Mouse (Mus musculus) lung, postnatal 14 days (tissue): ENCODE measurements around the gene Csf2rb.
"Not testable (repeated sequence)": the region's sequence is repeated elsewhere in the genome, so short reads cannot be mapped to it uniquely, and the experiment has no call there.

Experiments used
- DNase-seq: peaks from one replicate; pipeline ENCODE4 v3.0.0; 2021

Csf2rb gene

GRCm38 (mm10) chr15:78328520-78329097 lies 3.1 kb downstream of the Csf2rb start:
- no peak for DNase-seq

DNA sequence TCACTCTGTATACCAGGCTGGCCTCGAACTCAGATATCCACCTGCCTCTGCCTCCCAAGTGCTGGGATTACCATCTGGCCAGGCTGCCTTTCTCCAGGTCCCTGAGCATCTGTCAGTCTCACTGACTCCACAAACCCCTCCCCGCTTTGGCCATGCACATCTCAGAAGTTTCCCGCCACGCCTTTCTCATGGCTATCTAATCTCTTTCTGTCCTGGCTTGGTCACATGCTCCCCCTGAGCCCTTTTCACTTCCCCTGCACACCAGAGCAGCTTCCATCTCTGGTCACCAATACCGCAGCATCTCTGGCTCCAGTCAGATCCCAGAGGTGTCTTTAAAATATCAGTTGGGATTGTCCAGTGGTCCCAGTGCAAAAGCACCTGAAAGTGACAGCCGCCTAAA lies 4.4 kb downstream of the Csf2rb start:
- DNase-seq: not testable (repeated sequence)

DNA sequence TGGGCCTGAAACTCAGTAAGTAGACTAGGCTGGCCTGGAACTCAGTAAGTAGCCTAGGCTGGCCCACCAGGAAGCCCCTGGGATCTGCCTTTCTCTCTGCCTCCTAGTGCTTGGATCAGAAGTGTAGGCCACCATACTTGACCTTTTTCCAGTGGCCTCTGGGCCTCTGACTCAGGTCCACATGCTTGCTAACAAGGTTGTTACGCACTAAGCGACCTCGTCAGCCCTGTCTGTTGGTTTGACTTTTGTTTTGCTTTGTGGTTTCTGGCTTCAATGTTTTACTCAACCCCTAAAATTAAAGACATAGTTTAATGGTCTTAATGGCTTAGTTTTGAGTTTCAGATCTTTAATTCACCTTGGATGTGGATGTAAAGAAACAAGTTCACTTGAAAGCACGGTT lies 5.2 kb downstream of the Csf2rb start:
- no peak for DNase-seq

GRCm38 (mm10) chr15:78331523-78332340 lies 6.2 kb downstream of the Csf2rb start:
- no peak for DNase-seq

DNA sequence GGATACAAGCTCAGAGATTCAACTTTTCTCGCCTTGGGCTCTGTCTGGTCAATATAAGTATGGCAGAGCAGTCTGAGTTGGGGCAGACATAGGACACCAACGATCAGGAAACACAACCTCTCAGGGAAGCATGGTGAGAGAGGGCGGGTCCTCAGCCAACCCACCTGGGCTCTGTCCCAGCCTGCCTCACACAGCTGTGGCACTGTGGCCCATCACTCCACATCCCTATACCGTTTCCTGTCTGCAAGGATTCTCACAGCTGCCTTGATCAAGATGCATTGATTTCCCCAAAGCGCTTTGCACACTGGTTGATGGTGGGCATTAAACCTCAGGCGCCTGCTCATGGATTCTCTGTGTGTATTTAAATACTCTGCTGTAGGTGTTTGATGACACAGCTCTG lies 7.4 kb downstream of the Csf2rb start:
- DNase-seq: no peak

- no peak for DNase-seq
These were observed 8.8 kb downstream of the Csf2rb start for GRCm38 (mm10) chr15:78334380-78334779.

DNA sequence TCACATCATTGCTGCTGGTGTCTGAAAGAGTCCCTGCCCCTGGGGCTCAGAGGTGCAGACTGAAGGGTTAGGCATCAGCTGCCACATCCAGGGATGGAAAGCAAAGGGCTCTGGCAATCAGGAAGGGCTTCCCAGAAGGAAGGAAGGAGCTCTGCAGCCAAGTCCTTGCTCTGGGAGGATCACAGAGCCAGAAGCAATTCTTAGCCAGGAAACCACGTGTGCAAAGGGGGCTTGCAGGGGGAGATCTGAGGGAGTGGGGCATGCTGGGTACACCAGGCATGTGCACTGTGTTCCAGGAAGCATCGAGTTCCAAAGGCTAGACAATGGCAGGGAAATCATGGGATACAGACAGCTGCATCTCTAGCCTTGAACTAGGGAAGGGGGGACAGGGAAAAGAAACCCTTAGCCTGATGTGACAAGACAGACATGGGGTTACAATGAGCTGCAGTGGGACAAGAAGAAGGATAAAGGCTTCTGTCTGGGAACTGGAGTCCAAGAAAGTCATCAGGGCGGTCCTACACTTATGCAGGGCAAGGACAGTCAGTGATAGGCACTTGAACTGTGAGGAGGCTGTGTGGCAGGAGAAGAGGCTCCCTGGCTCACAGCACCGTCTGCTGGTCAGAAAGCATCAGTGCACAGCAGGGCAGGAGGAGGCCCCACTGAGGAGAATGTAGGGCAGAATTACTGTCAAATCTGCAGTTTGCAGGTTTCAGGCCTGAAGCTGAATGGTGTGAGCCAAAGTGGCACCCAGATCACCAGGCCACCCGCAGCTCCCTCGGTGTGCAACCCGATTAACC lies 14.3 kb downstream of the Csf2rb start:
- peak; percentile 65 for DNase-seq

DNA sequence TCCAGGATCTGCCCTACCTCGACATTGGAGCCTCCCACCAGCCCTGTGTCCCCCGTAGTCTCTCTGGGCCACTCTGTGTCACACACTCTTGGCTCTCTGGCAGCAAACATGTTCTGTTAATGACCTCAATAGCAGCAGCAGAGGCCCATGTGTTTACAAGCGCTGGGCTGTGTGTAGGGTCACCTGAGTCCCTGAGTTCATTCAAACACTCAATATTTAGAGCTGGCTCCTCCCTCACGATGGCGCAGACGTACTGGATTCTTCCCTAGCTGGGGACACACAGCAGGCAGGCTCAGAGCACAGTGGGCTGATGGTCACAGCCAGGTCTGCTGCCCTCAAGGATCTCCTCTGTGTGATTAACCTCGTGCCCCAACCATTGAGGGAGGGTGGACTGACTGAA lies 15.4 kb downstream of the Csf2rb start:
- not testable (repeated sequence) for DNase-seq

GRCm38 (mm10) chr15:78343683-78344082 lies 18.1 kb downstream of the Csf2rb start:
- DNase-seq: no peak

GRCm38 (mm10) chr15:78344567-78344966 lies 19.0 kb downstream of the Csf2rb start:
- DNase-seq: no peak

DNA sequence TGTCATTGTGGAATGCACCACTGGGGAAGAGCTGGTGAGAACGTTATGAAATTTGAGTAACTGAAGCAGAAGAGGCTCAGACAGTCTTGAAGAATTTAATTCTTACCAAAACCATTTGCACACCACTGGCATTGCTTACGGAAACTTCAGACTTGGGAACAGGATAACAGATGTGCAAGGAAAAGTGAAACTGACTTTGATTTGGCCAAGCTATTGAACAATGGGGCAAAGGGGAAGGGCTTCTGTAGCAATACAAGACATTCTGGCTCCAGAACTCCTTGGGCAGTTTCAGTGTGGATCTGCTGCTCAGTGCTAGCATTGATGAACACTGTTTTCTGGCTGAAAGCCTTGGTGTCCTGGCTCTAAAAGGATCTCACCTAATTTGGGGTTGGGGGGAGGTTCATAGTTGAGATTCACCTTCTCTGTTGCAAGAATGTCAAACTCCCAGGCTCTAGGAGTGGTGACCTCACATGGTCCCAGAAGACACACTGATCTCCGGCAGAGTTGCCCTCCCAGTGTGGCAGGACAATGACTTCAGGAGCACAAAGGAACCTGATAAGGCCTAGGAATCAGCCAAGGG lies 26.1 kb downstream of the Csf2rb start:
- DNase-seq: no peak

GRCm38 (mm10) chr15:78354958-78355357 lies 29.4 kb downstream of the Csf2rb start:
- DNase-seq: peak; percentile 74

GRCm38 (mm10) chr15:78355548-78355947 lies 30.0 kb downstream of the Csf2rb start:
- no peak for DNase-seq

DNA sequence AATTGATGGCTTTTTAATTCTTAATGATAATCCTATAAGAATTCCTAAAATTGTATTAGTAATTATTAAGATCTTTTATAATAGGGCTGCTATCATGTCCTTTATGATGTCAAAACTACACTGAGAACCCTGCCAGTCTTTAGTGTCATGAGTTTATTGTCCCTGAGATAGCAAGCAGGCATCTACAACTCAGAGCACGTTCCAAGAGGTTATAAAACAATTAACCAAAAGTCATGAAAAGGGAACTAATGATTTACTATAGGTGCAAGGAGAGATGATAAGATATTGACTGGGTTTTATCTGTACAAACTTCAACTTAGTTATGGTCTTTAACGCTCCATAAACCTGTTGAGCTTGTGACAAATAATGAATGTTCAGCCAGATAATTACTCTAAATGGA lies 40.4 kb downstream of the Csf2rb start:
- DNase-seq: no peak

GRCm38 (mm10) chr15:78366875-78367274 lies 41.3 kb downstream of the Csf2rb start:
- DNase-seq: no peak

GRCm38 (mm10) chr15:78367811-78368210 lies 42.3 kb downstream of the Csf2rb start:
- DNase-seq: no peak

DNA sequence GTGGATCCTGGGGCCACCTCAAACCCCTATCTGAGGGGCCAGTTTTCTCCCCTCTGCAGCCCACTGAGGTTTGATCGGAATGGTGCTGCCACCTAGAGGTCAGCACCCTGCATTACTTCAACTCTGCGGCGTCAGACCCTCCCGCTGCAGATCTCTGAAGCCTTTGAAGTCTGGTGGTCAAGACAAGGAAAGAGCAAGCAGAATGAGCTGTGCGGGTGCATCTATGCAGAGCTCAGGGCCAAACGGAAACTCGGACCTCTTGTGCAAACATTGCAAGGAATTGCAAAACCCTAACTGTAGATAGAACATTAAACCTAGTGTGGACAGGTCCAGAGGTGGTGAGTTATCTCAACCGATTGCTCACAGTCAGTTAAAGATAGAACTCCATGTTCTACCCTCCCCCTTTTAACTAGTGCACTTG lies 43.4 kb downstream of the Csf2rb start:
- peak; percentile 66 for DNase-seq

- no peak for DNase-seq
These were observed 44.1 kb downstream of the Csf2rb start for GRCm38 (mm10) chr15:78369641-78370040.

- DNase-seq: peak; percentile 51
These were observed 47.2 kb downstream of the Csf2rb start for GRCm38 (mm10) chr15:78372796-78373195.

DNA sequence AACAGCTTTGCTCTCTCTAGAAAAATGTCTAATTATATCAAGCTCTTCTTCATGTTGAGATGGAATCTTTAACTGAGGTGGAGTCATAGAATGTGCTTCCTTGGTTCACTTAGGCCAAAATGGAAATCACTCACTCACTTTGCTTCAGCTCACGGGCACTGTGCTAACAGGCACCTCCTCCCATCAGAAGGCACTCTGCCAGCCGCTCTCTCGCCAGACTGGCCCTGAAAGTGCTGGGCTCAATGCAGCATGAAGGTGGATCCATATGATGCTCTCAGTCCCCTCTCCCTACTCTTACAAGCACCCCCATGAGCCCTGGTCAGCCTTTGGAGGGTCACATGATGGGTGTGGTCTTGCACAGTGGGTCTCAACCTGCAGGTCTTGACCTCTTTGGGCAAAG lies 48.7 kb downstream of the Csf2rb start:
- peak; percentile 54 for DNase-seq

DNA sequence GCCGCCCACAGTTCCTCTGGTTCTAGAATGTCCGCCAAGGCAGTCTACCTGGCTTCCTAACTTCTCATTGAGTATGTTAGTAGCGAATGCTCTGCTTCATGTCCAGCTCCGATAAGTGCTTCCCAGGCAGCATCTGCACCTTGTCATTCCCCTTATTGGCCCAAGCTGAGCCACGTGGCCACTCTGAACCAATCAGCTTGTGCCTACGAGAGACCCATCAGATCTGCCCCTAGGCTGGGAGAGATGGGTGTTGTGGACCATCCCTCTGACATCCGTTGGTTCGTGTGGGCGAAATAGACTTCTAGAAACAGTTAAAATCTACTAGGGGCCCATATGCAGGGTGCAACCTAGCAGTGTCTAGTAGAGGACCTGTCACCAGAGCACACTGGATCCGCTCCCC lies 52.3 kb downstream of the Csf2rb start:
- no peak for DNase-seq

DNA sequence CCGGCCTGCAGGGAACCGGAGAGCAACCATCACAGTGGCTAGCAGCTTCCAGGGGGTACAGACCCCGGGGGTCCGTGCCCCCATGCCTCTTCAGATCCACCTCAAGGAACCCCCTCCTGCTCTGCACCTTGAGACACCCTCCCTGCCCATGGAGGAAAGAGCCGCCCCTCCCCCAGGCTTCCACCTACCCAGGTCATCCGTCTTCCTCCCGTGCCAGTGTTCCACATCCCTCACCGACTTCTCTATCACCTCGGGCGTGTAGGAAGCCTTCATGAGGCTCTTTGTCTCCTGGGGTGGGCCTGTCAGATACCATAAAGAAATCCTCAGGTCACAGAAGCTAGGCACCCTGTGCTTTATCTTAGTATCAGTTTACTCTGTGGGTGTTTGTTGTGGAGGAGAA lies 53.0 kb downstream of the Csf2rb start:
- no peak for DNase-seq

- no peak for DNase-seq
These were observed 54.7 kb downstream of the Csf2rb start for GRCm38 (mm10) chr15:78380208-78380607.
